Mouse (Mus musculus) R1 (cell line): ENCODE measurements at regions not wholly inside any gene's neighbourhood (a gene's known extent, or its start where the extent isn't known, plus 50 kb on each side); places are given as distances from the start of the nearest gene placed in this dataset.
A peak's percentile ranks its signal among the peaks of the same experiment; 100 is the strongest.

Source experiments
- DNase-seq: peaks from one replicate; pipeline ENCODE4 v3.0.0-alpha.2; 2018; ENCODE audit warnings: low read depth, low spot score

GRCm38 (mm10) chr16:5538836-5539510, 283.2 kb upstream of the Eef2kmt start:
- no peak for DNase-seq

GRCm38 (mm10) chr16:5537286-5538204, 281.8 kb upstream of the Eef2kmt start:
- peak; percentile 81 for DNase-seq

GRCm38 (mm10) chr16:5536515-5536972, 280.8 kb upstream of the Eef2kmt start:
- DNase-seq = no peak

GRCm38 (mm10) chr16:5535414-5535813, 279.6 kb upstream of the Eef2kmt start:
- peak; percentile 60 for DNase-seq

GRCm38 (mm10) chr16:5534862-5535261, 279.1 kb upstream of the Eef2kmt start:
- no peak for DNase-seq

GRCm38 (mm10) chr16:5534385-5534784, 278.6 kb upstream of the Eef2kmt start:
- DNase-seq = no peak

GRCm38 (mm10) chr16:5532281-5532680, 276.5 kb upstream of the Eef2kmt start:
- DNase-seq = no peak

GRCm38 (mm10) chr16:5529823-5530222, 274.0 kb upstream of the Eef2kmt start:
- DNase-seq = no peak

GRCm38 (mm10) chr16:5527936-5528335, 272.2 kb upstream of the Eef2kmt start:
- no peak for DNase-seq

- no peak for DNase-seq
Observed at GRCm38 (mm10) chr16:5524375-5524774, 268.6 kb upstream of the Eef2kmt start.

GRCm38 (mm10) chr16:5523402-5524021, 267.7 kb upstream of the Eef2kmt start:
- DNase-seq = no peak

- no peak for DNase-seq
Observed at GRCm38 (mm10) chr16:5517746-5518145, 262.0 kb upstream of the Eef2kmt start.

GRCm38 (mm10) chr16:5515867-5516266, 260.1 kb upstream of the Eef2kmt start:
- no peak for DNase-seq

- DNase-seq = no peak
Observed at GRCm38 (mm10) chr16:5507261-5507660, 251.5 kb upstream of the Eef2kmt start.

GRCm38 (mm10) chr16:5501961-5502360, 246.2 kb upstream of the Eef2kmt start:
- no peak for DNase-seq

- no peak for DNase-seq
Observed at GRCm38 (mm10) chr16:5496051-5496685, 240.4 kb upstream of the Eef2kmt start.

GRCm38 (mm10) chr16:5493352-5493751, 237.6 kb upstream of the Eef2kmt start:
- peak; percentile 9 for DNase-seq

GRCm38 (mm10) chr16:5487259-5487658, 231.5 kb upstream of the Eef2kmt start:
- DNase-seq = no peak

- peak; percentile 27 for DNase-seq
Observed at GRCm38 (mm10) chr16:5483337-5483736, 227.6 kb upstream of the Eef2kmt start.

- DNase-seq = no peak
Observed at GRCm38 (mm10) chr16:5480148-5480547, 224.4 kb upstream of the Eef2kmt start.

GRCm38 (mm10) chr16:5478970-5479369, 223.2 kb upstream of the Eef2kmt start:
- DNase-seq = no peak

- peak; percentile 75 for DNase-seq
Observed at GRCm38 (mm10) chr16:5471321-5471720, 215.5 kb upstream of the Eef2kmt start.
